10 mouse cellular contexts compared by ENCODE assay signal in the genomic region with DNA sequence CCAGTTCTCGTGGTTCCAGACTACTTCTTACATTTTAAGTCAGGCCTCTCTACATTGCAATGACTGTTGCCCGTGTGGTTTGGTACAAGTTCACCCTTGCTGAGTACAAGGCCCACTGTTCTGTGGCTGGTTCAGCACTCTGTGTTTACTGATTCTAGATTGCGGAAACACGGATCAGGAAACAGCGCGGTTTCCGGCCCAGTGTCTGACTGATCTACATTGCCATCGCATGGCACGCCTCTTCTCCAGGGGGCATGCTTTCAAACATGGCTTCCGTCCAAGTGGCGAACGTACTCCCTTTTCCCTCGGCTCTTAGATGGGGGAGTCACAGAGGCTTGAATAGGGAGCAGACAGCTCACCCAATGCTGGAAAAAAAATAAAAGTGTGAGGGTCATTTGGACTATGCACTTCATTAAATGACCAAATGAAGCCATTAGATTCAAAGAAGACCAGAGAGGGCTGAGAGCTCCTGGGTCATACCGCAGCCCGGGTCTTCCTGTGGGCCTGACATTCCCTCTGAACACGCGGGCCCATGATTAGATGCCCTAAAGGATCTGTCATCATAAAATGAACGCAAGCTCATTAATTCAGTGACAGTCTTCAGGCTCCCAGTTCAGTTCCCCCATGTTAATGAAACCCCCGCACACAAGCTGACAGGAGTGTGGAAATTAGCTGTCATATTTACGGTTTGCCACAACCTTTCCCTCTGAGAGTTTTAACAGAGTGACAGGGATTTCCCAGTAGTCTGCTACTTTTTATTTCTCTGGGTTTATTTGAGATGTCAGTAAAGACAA.
DNase-seq lines count a peak whose midpoint lies in the region; ATAC-seq lines count a peak whose summit lies in the region.
"Had no signal": no experiment of that assay in that cellular context is flagged by ENCODE, and none has a peak within 500 bp of the region (broad histone marks: within the 10 kb centered on the region; RNA-seq: fewer than 3 reads in every experiment).

No protein-coding gene starts in this region.

- peaks cover 10% of the 10 kb centered on the region; the same call in 1 of the 2 replicates for H3K4me1 ChIP-seq in kidney, embryonic 15.5 days
- H3K4me1 ChIP-seq in hindbrain, embryonic 14.5 days (replicated peaks; ENCODE audit: control insufficient read depth, insufficient read depth, low read length), result peaks cover 40% of the 10 kb centered on the region
- H3K4me1 ChIP-seq: stomach, embryonic 15.5 days had no signal

- intact Hi-C loops in left cerebral cortex, postnatal 25 days (cut with DNase I), result loop anchor here (5.0 to 10.0 kb wide), 4 partner anchors 84 to 171 kb away; no protein-coding TSS in a partner anchor

- peak; percentile 24 for DNase-seq in kidney, adult 11 months
- DNase-seq in ES-CJ7 (ENCODE audit: low read depth, low spot score), result peak; percentile 41
- DNase-seq in hindbrain, embryonic 14.5 days (ENCODE audit: low spot score), result no peak
- DNase-seq in lung, postnatal 4 days, result peak; percentile 57 to 71
- no peak for DNase-seq in heart, adult 8-10 months (ENCODE audit: low spot score)
- DNase-seq in left cerebral cortex, postnatal 25 days (ENCODE audit: low spot score in 2 of 2), result no peak
- DNase-seq in ovary, adult 18-20 months (ENCODE audit: low spot score), result no peak

- ATAC-seq in kidney, embryonic 15.5 days (replicated peaks; ENCODE audit: low FRiP score), result no peak
- ATAC-seq in hindbrain, embryonic 14.5 days (ENCODE audit: low FRiP score), result peak; percentile 58; the same call in 1 of the 2 replicates

- H3K9me3 ChIP-seq in kidney, embryonic 15.5 days (replicated peaks), result no peaks in the 10 kb centered on the region
- no peaks in the 10 kb centered on the region for H3K9me3 ChIP-seq in hindbrain, embryonic 14.5 days (ENCODE audit: control insufficient read depth, low read length)
- H3K9me3 ChIP-seq: megakaryocyte, embryonic 14.5 days; stomach, embryonic 15.5 days had no signal

- no peaks in the 10 kb centered on the region for H3K27me3 ChIP-seq in kidney, embryonic 15.5 days
- H3K27me3 ChIP-seq in hindbrain, embryonic 14.5 days (ENCODE audit: control insufficient read depth, insufficient read depth, low read length), result no peaks in the 10 kb centered on the region
- H3K27me3 ChIP-seq: stomach, embryonic 15.5 days had no signal

- no peak overlapping the region for H3K9ac ChIP-seq in kidney, embryonic 15.5 days
- no peak overlapping the region for H3K9ac ChIP-seq in hindbrain, embryonic 14.5 days
- H3K9ac ChIP-seq: stomach, embryonic 15.5 days had no signal

- H3K27ac ChIP-seq in kidney, embryonic 15.5 days, result no peak overlapping the region
- peak overlapping the region; percentile 71 for H3K27ac ChIP-seq in hindbrain, embryonic 14.5 days
- H3K27ac ChIP-seq: stomach, embryonic 15.5 days had no signal

- WGBS in kidney, embryonic 15.5 days, result 64% methylated on average over 20 of the region's 20 CpGs
- 50% methylated on average over 20 of the region's 20 CpGs for WGBS in hindbrain, embryonic 14.5 days

- H3K36me3 ChIP-seq in kidney, embryonic 15.5 days, result no peaks in the 10 kb centered on the region
- no peaks in the 10 kb centered on the region for H3K36me3 ChIP-seq in hindbrain, embryonic 14.5 days (replicated peaks; ENCODE audit: control insufficient read depth, insufficient read depth)
- H3K36me3 ChIP-seq: stomach, embryonic 15.5 days had no signal

- no peak overlapping the region for H3K4me3 ChIP-seq in kidney, embryonic 15.5 days (replicated peaks)
- no peak overlapping the region for H3K4me3 ChIP-seq in hindbrain, embryonic 14.5 days (replicated peaks; ENCODE audit: low read length)
- H3K4me3 ChIP-seq: megakaryocyte, embryonic 14.5 days; stomach, embryonic 15.5 days had no signal

- no peak overlapping the region for H3K4me2 ChIP-seq in kidney, embryonic 15.5 days
- H3K4me2 ChIP-seq in hindbrain, embryonic 14.5 days (replicated peaks), result no peak overlapping the region
- H3K4me2 ChIP-seq: stomach, embryonic 15.5 days had no signal

Comparison
In these comparisons a context has a peak if more than half of its experiments do, and no peak if none do; other contexts are left out.
1. DNase-seq: peak in kidney, adult 11 months (single experiment), ES-CJ7 (single experiment) and lung, postnatal 4 days (2 of 2); none in hindbrain, embryonic 14.5 days (single experiment), heart, adult 8-10 months (single experiment), left cerebral cortex, postnatal 25 days (0 of 2) and ovary, adult 18-20 months (single experiment).